Mouse (Mus musculus) layer of hippocampus, adult 2 months (tissue): Measurements from ENCODE around the gene 9130023H24Rik. TPM values are rescaled to one million over a fixed set of nuclear protein-coding genes. Genes with fewer than 3 reads are reported as not detected.

ENCODE experiments used
- DNase-seq, 2 experiments: peaks; one replicate each; pipeline ENCODE4 v3.0.0; 2022; ENCODE audit warnings: low spot score in 2 of 2
- H3K27ac ChIP-seq: fragments of 200-600 bp; 2 replicates; pipeline ENCODE4 v1.8.1; 2022
- H3K4me3 ChIP-seq: fragments of 200-600 bp; 2 replicates; pipeline ENCODE4 v1.8.1; 2022; ENCODE audit warnings: mild to moderate bottlenecking
- CTCF ChIP-seq: fragments of 200-600 bp; conservative IDR thresholded peaks from 2 replicates; pipeline ENCODE4 v1.8.1; 2022; ENCODE audit warnings: antibody characterized with exemption, mild to moderate bottlenecking, moderate library complexity
- long read RNA-seq, 2 experiments: library from polyadenylated mRNA; stranded (forward); transcript quantifications; one replicate each; pipeline ENCODE4 v2.0.0; 2021; ENCODE audit warnings: borderline mapping rate in 2 of 2
- total RNA-seq, 2 experiments: library from RNA; stranded (reverse); gene quantifications; 2 replicates each; pipeline ENCODE4 v1.2.3; 2021

9130023H24Rik gene
- total RNA-seq, result 1 to 10 TPM; 3.5 to 4.0 TPM
- long read RNA-seq, experiment 1, partial matches to known transcripts, result 0 of 3 reads
- long read RNA-seq, experiment 1, other reads (novel, unspliced or antisense), result 0 of 3 reads
- long read RNA-seq, experiment 2, transcript 9130023H24Rik-201 (1 exons, 3,574 nt), result major isoform, 6 of 6 reads
- long read RNA-seq, experiment 2, partial matches to known transcripts, result 0 of 6 reads
- long read RNA-seq, experiment 2, other reads (novel, unspliced or antisense), result 0 of 6 reads

DNA sequence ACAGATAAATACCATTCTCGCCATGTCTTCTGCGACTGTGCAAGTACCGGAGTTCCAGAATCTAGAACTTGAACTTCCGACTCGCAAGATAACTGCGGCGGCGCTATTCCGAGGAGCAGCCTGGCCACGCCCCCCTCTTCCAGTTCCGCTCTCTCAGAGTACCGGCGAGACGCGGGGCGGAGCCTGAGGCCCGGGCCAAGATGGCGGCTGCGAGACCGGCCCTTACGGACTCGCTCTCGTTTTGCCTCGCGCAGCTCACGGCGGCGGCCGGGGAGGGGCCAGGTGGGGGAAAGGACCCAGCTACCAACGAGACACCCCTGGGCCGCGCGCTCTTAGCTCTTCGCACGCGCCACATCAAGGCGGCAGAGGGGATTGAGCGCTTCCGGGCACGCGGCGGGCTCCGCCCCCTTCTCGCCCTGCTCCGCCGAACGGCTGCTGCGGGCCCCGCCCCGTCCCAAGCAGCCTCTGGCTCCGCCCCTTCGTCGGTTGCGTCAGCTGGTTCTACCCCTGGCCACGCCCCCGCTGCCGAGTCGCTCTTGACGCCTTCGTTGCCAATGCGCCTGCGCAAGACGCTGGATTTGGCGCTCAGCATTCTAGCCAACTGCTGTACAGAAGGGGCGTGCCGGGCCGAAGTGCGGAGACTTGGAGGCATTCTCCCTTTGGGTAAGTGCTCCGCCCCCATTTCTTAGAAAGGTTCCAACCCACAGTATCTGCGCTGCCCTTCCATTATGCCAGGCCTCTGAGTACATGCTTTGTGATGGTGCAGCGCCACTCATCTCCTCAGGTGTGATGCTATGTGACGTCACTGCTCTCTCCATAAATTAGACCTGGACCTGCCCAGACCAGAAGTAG, at the start of gene 9130023H24Rik:
Gene 9130023H24Rik, minus strand, starts transcription at position 105 of the 852 bp plus-strand sequence.
- peak; percentile 99 for DNase-seq
- Histone ChIP-seq H3K27ac (peak within 1 kb of the TSS; percentile 96), H3K4me3 (peak within 1 kb of the TSS; percentile 88)
- peak; percentile 38; the same call in 1 of the 2 replicates for TF ChIP-seq CTCF

DNA sequence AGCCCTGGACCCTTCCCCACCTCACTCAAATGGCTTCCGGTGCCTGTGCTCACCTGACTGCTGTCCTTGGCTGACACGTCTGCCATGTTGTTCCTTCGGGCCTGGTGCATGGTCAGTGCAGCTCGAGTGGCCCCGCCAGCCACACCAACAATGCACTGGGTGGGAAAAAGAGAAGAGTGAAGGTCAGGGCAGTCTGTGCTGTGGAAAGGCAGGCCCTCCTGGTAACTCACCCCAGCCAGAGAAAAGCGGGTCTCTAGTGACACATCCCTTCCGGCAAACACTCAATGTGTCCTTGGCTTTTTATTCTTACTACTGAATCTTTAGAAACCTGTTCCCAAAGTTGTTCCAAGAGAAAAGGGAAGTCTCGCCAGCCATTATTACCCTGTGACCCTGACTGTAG, 47.2 kb upstream of the 9130023H24Rik start:
- DNase-seq, result no peak
- no peak overlapping the region for H3K27ac ChIP-seq
- no peak for TF ChIP-seq CTCF
- no peak overlapping the region for H3K4me3 ChIP-seq

DNA sequence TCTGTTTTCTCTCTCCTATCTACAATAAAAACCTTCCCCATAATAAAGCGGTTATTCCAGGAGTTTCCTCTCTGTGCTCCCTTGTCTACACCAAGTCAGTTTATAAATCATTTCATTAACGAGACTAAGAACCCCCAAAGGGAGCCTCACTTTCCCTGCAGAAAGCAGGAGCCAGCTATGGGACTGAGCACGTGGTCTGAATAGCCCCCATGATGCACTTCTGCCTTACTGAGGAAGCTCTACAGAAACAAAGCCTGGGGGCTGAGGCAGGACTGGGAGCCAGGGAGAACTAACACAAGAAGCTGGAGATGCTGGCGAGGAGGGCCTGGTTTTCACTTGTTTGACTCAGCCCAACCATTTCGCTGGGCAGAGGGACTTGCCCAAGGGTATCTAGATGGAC, 46.2 kb upstream of the 9130023H24Rik start:
- no peak for TF ChIP-seq CTCF
- DNase-seq, result no peak
- H3K27ac ChIP-seq, result no peak overlapping the region
- H3K4me3 ChIP-seq, result no peak overlapping the region

DNA sequence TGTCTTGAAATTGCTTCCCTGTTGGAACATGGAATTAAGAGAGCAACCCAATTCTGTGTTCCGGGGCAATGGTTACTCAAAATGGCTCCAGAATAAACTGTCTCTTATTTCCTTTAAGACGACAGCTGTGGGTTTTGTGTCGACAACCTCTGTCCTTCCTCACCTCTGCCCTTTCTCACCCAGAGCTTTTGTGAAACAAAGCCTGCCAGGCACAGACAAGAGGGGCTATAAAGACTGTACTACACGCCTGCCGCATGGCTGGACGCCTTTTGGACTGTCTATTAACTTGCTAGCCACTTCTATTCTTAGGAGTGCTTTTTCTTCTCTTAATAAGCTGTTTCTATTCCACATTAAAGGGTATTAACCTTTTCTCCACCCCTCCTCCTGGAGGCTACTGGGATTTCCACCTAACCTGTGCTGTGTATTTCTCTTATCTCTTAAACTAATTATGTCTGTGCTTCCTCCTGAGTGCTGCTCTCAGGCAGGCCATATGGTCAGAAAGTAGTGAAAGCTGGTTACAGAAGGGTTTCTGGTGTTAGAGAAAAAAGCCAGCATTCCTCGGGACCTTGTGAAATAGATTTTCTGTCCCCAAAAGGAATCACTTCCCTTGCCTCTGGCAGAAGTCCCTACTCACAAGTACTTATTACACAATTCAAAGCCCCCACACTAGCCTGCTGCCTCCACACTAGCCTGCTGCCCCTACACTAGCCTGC, 44.9 kb upstream of the 9130023H24Rik start:
- no peak for TF ChIP-seq CTCF
- no peak overlapping the region for H3K27ac ChIP-seq
- no peak overlapping the region for H3K4me3 ChIP-seq
- no peak for DNase-seq

DNA sequence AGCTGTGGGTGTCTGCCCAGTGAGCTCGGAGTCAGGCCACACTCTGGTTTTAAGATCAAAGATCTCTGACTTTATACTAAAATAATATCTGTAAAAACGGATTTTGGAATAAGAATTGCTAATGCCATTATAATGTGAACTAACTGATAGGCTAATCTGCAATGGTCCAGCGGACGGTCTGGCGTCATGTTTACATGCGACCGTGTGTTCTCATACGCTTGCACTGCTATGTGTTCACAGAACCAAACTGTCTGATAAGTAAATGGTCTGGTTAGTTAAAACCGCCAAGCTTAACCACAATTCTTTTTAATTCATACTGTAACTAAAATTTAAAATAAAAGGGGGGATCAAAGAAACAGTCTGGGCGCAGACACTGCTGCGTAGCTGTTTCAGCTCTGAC, 43.9 kb upstream of the 9130023H24Rik start:
- H3K4me3 ChIP-seq, result no peak overlapping the region
- DNase-seq, result no peak
- no peak overlapping the region for H3K27ac ChIP-seq
- no peak for TF ChIP-seq CTCF

DNA sequence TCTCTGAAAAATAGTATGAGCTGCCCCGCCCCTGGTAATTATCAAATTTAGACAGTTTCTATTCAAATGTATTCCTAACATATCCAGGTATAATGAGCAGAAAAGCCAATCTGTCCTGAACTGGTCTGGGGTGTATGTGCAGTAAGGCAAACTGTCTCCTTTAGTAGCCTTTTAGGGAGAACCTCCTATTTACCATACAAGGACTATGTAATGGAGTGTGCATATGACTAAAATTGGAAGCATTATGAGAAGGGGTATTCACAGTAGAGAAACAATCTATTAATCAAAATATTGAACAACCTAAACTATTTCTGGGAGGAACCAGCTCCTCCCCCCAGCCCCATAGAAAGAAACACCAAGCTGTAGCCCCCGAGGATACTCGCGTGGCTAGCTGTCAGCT, 41.9 kb upstream of the 9130023H24Rik start:
- Histone ChIP-seq H3K4me3 (no peak overlapping the region), H3K27ac (no peak overlapping the region)
- DNase-seq, result no peak
- TF ChIP-seq CTCF, result no peak

DNA sequence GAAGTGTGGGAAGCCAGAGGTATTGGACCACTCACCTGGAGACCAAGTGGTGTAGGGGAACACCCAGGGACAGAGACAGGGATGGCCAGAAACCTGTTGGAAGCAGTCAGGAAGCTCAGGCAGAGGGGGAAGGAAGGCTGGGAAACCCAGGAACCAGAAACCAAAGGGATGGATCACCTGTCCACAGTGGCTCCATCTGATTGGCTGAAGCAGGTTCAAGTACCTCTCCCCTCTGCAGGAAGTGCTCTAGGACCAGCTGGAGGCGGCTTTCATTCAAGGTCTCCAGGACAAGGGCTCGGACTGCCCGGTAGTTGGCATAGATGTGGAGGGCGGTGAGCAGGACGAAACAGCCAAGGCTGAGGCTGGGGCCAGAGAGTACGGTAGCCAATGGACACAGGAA, 38.2 kb upstream of the 9130023H24Rik start:
- DNase-seq, result no peak
- H3K4me3 ChIP-seq, result no peak overlapping the region
- no peak overlapping the region for H3K27ac ChIP-seq
- TF ChIP-seq CTCF, result no peak

DNA sequence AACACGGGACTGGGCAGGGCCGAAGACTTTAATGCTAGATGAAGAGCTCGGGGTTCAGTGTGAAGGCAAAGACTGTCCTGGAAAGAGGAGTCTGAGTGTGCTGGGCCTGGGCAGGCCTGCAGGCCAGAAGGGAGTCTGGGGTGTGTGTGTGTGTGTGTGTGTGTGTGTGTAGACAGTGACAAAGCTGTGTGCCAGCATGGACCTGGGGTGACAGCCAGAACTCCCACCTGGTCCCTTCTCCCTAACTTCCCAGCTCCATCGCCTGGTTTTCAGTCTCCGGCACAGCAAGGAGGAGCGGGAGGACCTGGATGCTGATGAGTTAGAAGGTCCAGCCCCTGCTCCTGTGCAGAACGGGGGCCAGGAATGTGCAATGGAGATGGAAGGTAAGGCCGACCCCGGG, 33.7 kb upstream of the 9130023H24Rik start:
- no peak for TF ChIP-seq CTCF
- Histone ChIP-seq H3K4me3 (no peak overlapping the region), H3K27ac (no peak overlapping the region)
- no peak for DNase-seq

DNA sequence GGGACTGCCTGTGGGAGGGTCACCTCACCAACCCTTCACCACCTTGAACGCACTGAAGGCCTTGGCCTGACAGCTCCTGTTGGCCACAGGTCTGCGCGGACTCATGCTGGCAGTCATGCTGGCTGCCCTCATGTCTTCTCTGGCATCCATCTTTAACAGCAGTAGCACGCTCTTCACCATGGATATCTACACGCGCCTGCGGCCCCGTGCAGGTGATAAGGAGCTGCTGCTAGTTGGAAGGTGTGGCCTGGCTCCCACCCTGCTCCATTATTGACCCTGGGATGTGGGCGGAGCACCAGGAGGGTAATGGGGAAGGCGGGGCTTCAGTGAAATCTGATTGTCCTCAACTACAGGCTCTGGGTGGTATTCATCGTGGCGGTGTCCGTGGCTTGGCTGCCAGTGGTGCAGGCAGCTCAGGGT, 32.6 kb upstream of the 9130023H24Rik start:
- no peak overlapping the region for H3K27ac ChIP-seq
- no peak for TF ChIP-seq CTCF

DNA sequence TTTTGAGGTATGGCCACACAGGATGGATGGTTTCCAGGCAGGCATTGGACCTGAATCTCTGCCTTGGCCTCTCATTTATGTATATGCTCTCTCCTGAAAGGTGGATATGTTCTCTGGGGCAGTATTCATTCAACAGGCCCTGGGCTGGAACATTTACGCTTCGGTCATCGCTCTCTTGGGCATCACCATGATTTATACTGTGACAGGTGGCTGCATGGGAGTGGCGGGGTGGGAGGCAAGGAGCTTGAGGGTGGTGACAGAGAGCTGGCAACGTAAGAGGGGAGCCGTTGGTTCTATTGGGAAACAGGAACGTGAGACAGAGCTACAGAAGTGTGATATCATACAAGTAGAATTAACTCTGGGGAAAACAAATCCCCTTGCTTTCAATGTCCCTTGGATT, 30.0 kb upstream of the 9130023H24Rik start:
- no peak for DNase-seq
- TF ChIP-seq CTCF, result no peak
- Histone ChIP-seq H3K4me3 (no peak overlapping the region), H3K27ac (no peak overlapping the region)

More for the DNA sequence above, 32.6 kb upstream of the 9130023H24Rik start:
- H3K4me3 ChIP-seq, result no peak overlapping the region
- no peak for DNase-seq

DNA sequence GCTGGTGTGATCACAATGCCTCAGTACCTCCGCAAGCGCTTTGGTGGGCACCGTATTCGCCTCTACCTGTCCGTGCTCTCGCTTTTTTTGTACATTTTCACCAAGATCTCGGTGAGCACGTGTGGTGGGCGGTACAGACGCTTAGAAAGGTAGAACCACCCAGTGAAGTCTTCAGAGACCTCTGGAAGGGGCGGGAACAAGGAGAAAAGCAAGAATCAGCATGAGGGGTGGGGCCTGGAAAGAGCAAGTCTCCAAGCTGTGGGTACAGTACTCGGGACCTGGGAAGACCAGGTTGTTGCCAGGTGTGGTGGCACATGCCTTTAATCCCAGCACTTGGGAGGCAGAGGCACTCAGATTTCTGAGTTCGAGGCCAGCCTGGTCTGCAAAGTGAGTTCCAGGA, 29.6 kb upstream of the 9130023H24Rik start:
- H3K4me3 ChIP-seq, result no peak overlapping the region
- no peak overlapping the region for H3K27ac ChIP-seq
- no peak for DNase-seq
- TF ChIP-seq CTCF, result no peak

DNA sequence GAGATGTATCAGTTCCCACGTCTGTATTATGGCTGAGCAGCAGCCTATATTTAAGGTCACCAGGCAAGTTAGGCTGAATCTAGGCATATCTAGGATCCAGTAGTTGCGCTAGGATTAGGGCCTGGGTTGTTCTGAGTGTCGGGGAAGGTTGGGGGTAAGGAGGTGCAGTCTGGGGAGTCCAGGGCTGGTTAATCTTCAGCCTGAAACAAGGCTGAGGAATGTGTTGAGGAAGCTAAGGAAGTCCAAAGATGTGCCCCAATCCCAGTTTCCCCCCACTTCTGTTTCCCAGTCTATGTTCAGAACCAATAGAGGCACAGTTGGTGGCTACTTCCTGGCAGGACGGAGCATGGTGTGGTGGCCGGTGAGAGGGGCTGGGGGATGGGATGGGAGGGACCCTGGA, 28.2 kb upstream of the 9130023H24Rik start:
- no peak overlapping the region for H3K27ac ChIP-seq
- no peak overlapping the region for H3K4me3 ChIP-seq
- no peak for DNase-seq
- no peak for TF ChIP-seq CTCF

DNA sequence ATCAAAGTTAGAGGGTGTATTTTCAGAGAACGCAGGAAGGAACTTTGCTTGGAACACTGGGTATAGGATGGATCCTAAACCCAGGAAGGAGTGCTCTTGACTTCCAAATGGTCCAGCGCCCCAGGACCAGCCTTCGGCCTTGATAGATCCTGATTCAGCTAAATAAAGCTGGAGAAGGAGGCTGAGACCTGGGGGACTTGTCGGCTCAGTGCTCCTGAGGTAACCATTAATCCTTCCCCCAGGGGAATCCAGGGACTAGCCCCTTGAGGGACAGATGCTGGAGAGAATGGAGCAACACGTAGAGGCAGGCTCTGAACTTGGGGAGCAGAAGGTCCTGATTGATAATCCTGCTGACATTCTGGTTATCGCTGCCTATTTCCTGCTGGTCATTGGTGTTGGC, 27.6 kb upstream of the 9130023H24Rik start, which contains the start of gene Slc5a2:
Gene Slc5a2, plus strand, starts transcription at position 247 of the 400 bp plus-strand sequence.
- Histone ChIP-seq H3K27ac (no peak within 1 kb of the TSS), H3K4me3 (no peak within 1 kb of the TSS)
- DNase-seq, result no peak
- TF ChIP-seq CTCF, result no peak
